Mouse (Mus musculus) thymus, adult 2 months (tissue): ENCODE data around the gene Unc93a2.
"Not testable (repeated sequence)": the region's sequence is repeated elsewhere in the genome, so short reads cannot be mapped to it uniquely, and the experiment has no call there.

Experiments used
- CTCF ChIP-seq: fragments of 200-500 bp; IDR thresholded peaks from 2 replicates; pipeline ENCODE4 v1.5.1; 2012; ENCODE audit warnings: mild to moderate bottlenecking, control low read depth, low read length, moderate library complexity, borderline replicate concordance; ENCODE audit not compliant: control insufficient read depth, poor library complexity, insufficient read depth; ENCODE audit errors: extremely low read depth
- POLR2A ChIP-seq: fragments of 200-500 bp; IDR thresholded peaks from 2 replicates; pipeline ENCODE4 v1.6.1; 2012; ENCODE audit warnings: mild to moderate bottlenecking, low read length, control low read depth, moderate library complexity; ENCODE audit not compliant: control insufficient read depth, poor library complexity, insufficient read depth; ENCODE audit errors: extremely low read depth

DNA sequence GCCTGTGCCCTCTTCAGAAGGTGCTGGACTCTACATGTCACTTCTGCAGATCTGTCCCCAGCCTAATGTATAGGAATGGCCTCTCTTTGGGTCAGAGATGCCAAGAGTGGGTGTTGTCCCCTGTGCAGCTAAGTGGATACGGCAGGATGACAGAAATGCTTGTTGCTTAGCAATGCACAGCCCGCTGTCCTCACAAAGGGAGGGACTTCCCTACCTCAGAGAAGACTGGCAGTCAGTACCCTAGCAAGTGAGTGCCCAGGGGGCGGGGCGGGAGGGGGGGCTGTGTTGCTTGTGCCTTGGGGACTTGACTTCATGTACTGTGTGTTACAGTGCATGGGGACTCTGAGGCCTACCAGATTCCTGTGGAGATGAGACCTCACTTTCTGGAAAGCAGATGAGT is 25.5 kb downstream of the Unc93a2 start:
- not testable (repeated sequence) for TF ChIP-seq POLR2A, CTCF
